Mouse (Mus musculus): Measurements from ENCODE around the gene Gm49673.
"Not testable (repeated sequence)": the region's sequence is repeated elsewhere in the genome, so short reads cannot be mapped to it uniquely, and the experiment has no call there.

DNA sequence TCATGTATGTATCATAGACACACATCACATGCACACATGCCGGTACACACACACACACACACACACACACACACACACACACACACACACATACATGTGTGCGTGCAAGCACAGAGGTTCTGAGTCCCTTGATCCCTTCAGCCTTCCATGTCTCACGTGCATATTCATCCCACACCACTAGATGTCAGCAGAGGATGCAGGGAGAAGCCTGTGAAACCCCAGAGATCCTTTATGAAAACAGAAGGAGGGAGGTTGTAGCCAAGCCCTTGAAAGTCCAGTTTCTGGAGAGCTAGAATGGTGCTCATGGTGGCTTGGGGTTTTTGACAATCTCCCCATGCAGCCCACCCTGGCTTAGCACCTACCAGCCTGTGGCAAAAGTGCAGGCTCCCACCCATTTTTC, 96.3 kb downstream of the Gm49673 start:
- not testable (repeated sequence) for TF ChIP-seq POLR2A (IDR thresholded peaks at IDR 0.05; ENCODE audit: borderline replicate concordance, control insufficient read depth, low read depth, low read length)
- TF ChIP-seq CTCF (IDR thresholded peaks at IDR 0.05; ENCODE audit: control insufficient read depth, insufficient read depth, low read length), result peak; percentile 34; the same call in 1 of the 2 replicates
